Mouse (Mus musculus): ENCODE measurements around the gene Kif1c. TPM values are rescaled to one million over a fixed set of nuclear protein-coding genes. Genes with fewer than 3 reads are reported as not detected.
"Not testable (repeated sequence)": the region's sequence is repeated elsewhere in the genome, so short reads cannot be mapped to it uniquely, and the experiment has no call there.

Gene Kif1c
- total RNA-seq, 2 experiments from 2014 or later: 43.9 to 46.0 TPM

GRCm38 (mm10) chr11:70726585-70726984, 26.2 kb downstream of the Kif1c start:
- intact Hi-C loops (cut with DNase I): no loop called here
- no peak for DNase-seq (ENCODE audit: low spot score in 2 of 2)

- DNase-seq (ENCODE audit: low spot score in 2 of 2): no peak
- intact Hi-C loops (cut with DNase I): no loop called here
These were observed 27.0 kb downstream of the Kif1c start for GRCm38 (mm10) chr11:70727385-70727784.

- intact Hi-C loops (cut with DNase I): loop anchor here (5.0 kb wide), 1 partner anchor 43 kb away; the partner anchor contains the start of gene Camta2
- DNase-seq (ENCODE audit: low spot score in 2 of 2): no peak
These were observed 30.2 kb downstream of the Kif1c start for GRCm38 (mm10) chr11:70730427-70731038.

- peak; percentile 64 to 88 for DNase-seq (ENCODE audit: low spot score in 2 of 2)
- intact Hi-C loops (cut with DNase I): loop anchor here (5.0 kb wide), 1 partner anchor 44 kb away; the partner anchor contains the start of gene Camta2
These were observed 30.8 kb downstream of the Kif1c start for GRCm38 (mm10) chr11:70731178-70731577.

- intact Hi-C loops (cut with DNase I): loop anchor here (5.0 kb wide), 1 partner anchor 46 kb away; the partner anchor contains the start of gene Camta2
- DNase-seq (ENCODE audit: low spot score in 2 of 2): no peak
These were observed 32.9 kb downstream of the Kif1c start for GRCm38 (mm10) chr11:70733256-70733655.

- intact Hi-C loops (cut with DNase I): no loop called here
- DNase-seq (ENCODE audit: low spot score in 2 of 2): no peak
These were observed 37.4 kb downstream of the Kif1c start for GRCm38 (mm10) chr11:70737749-70738148.

GRCm38 (mm10) chr11:70741603-70742002, 41.3 kb downstream of the Kif1c start:
- intact Hi-C loops (cut with DNase I): no loop called here
- no peak for DNase-seq (ENCODE audit: low spot score in 2 of 2)

GRCm38 (mm10) chr11:70742117-70742516, 41.8 kb downstream of the Kif1c start:
- intact Hi-C loops (cut with DNase I): no loop called here
- DNase-seq (ENCODE audit: low spot score in 2 of 2): no peak

GRCm38 (mm10) chr11:70742581-70743459, 42.5 kb downstream of the Kif1c start:
- peak in 1 of 2 experiments; percentile 55 for DNase-seq (ENCODE audit: low spot score in 2 of 2)
- intact Hi-C loops (cut with DNase I): no loop called here

GRCm38 (mm10) chr11:70745636-70746035, 45.3 kb downstream of the Kif1c start:
- no peak for DNase-seq (ENCODE audit: low spot score in 2 of 2)
- intact Hi-C loops (cut with DNase I): no loop called here

- DNase-seq (ENCODE audit: low spot score in 2 of 2): no peak
- intact Hi-C loops (cut with DNase I): no loop called here
These were observed 47.7 kb downstream of the Kif1c start for GRCm38 (mm10) chr11:70747876-70748545.

- no peak for DNase-seq (ENCODE audit: low spot score in 2 of 2)
- intact Hi-C loops (cut with DNase I): no loop called here
These were observed 52.1 kb downstream of the Kif1c start for GRCm38 (mm10) chr11:70752337-70753017.

GRCm38 (mm10) chr11:70753146-70753545, 52.8 kb downstream of the Kif1c start:
- no peak for DNase-seq (ENCODE audit: low spot score in 2 of 2)
- intact Hi-C loops (cut with DNase I): no loop called here

- DNase-seq (ENCODE audit: low spot score in 2 of 2): no peak
- intact Hi-C loops (cut with DNase I): no loop called here
These were observed 54.1 kb downstream of the Kif1c start for GRCm38 (mm10) chr11:70754476-70754875.

GRCm38 (mm10) chr11:70754958-70755357, 54.6 kb downstream of the Kif1c start:
- intact Hi-C loops (cut with DNase I): loop anchor here (5.0 kb wide), 4 partner anchors 73 to 323 kb away; partner anchors contain the start of genes Arrb2 and Gltpd2
- DNase-seq (ENCODE audit: low spot score in 2 of 2): no peak

GRCm38 (mm10) chr11:70755645-70756044, 55.3 kb downstream of the Kif1c start:
- intact Hi-C loops (cut with DNase I): loop anchor here (5.0 kb wide), 4 partner anchors 73 to 323 kb away; partner anchors contain the start of genes Arrb2 and Gltpd2
- peak; percentile 81 to 88 for DNase-seq (ENCODE audit: low spot score in 2 of 2)

- DNase-seq (ENCODE audit: low spot score in 2 of 2); intact Hi-C loops (cut with DNase I): not testable (repeated sequence)
These were observed 60.1 kb downstream of the Kif1c start for GRCm38 (mm10) chr11:70760446-70760845.

GRCm38 (mm10) chr11:70762641-70763040, 62.3 kb downstream of the Kif1c start:
- DNase-seq (ENCODE audit: low spot score in 2 of 2): no peak
- intact Hi-C loops (cut with DNase I): no loop called here

- intact Hi-C loops (cut with DNase I): no loop called here
- DNase-seq (ENCODE audit: low spot score in 2 of 2): no peak
These were observed 63.2 kb downstream of the Kif1c start for GRCm38 (mm10) chr11:70763582-70763935.

Measured in left cerebral cortex, postnatal 14 days (tissue).